Mouse (Mus musculus): Measurements from ENCODE around the gene Fgfbp1.

- TF ChIP-seq POLR2A (IDR thresholded peaks at IDR 0.05; ENCODE audit: low read depth, low read length) (no peak), CTCF (IDR thresholded peaks at IDR 0.05; ENCODE audit: borderline replicate concordance, insufficient read depth, low read length) (peak; percentile 59)
These were observed 8.7 kb upstream of the Fgfbp1 start for GRCm38 (mm10) chr5:43990316-43990715.
